Mouse (Mus musculus) brain, embryonic 18.5 days (tissue): Measurements from ENCODE around the gene Mink1.

Source experiments
- DNase-seq: peaks from one replicate; pipeline ENCODE4 v3.0.0-alpha.2; 2012; ENCODE audit warnings: low read depth, low spot score

The Mink1 gene

GRCm38 (mm10) chr11:70653345-70654197 is 90.9 kb downstream of the Mink1 start:
- no peak for DNase-seq

DNA sequence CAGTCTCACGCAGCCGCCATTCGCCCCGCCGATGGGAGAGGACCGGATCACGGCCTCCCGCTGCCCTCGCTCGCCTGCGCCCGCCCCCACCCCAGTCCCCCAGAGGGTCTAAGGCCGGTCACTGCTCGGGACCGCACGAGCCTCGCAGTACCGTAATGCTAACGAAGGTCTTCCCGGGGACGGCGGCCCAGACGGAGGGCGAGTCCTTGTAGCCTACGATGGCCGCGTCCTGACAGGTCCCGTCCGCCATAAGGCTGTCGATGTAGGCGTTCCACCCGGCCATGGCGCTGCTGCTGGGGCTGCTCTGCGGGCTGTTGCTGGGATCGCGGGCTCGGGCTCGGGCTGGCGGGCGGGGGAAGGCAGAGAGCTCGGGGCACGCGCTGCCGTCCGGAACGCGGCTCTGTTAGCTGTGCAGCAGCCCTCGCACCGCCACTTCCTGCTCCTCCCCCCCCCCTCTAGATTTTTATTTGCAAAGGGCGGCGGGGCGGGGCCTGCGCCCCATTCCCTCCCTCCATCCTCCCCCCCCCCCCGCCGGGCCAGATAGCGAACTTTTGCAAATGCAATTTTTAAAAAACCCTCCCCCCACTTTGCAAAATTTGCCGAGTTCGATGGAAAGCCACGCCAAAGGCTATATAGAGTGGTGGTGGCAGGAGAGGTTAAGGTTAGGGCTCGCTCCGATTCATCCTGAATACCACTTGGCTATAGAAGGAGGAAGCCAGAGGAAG is 91.7 kb downstream of the Mink1 start, which contains the start of gene Pfn1:
Gene Pfn1 (minus strand): TSS at position 447 of the 725 bp plus-strand sequence.
- peak; percentile 72 for DNase-seq

GRCm38 (mm10) chr11:70654923-70655570 is 92.4 kb downstream of the Mink1 start:
- DNase-seq, result peak; percentile 67

- no peak for DNase-seq
These were observed 93.1 kb downstream of the Mink1 start for GRCm38 (mm10) chr11:70655571-70656455.

DNA sequence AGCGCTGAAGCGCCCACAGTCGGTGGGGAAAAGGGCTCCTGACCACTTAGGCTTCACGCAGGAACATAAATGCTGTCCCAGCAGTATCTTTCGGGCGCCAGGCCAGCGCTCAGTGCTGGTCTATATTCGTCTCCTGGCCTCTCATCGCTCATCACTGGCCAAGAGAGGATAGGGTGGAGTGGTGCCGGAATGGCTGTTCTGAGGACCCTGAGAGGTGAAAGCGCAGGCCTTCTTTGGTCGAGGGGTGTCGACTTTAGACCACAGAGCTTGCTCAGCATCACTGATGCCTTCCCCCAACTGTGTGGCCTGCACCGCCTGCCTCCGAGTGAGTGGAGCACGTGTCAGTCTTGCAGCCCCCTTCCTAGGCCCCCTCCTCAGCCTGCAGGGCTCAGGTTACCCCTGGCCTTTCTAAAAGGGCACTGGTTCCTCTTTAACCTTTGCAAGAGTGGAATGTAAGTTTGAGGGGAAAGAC is 93.8 kb downstream of the Mink1 start:
- no peak for DNase-seq

GRCm38 (mm10) chr11:70656964-70657363 is 94.3 kb downstream of the Mink1 start, which contains the start of gene Eno3:
Eno3 (plus strand) TSS chr11:70657202.
- no peak for DNase-seq

GRCm38 (mm10) chr11:70657573-70657972 is 94.9 kb downstream of the Mink1 start:
- DNase-seq, result no peak

DNA sequence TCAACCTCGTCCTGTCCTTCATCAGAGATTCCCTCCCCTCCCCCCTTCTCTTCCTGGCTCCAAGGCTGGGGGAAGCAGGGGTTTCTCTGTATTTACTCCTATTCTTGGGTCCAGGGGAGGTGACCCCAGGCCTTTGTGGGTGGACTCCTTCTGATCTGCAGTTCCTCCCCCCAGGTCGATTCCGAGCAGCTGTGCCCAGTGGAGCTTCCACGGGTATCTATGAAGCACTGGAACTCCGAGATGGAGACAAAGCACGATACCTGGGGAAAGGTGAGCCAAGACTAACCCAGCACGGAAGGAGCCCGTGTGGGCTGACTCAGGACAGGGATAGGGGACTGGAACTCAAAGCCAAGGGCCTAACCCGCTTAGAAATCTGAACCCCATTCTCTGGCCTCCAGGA is 95.3 kb downstream of the Mink1 start:
- no peak for DNase-seq

GRCm38 (mm10) chr11:70658521-70658920 is 95.8 kb downstream of the Mink1 start:
- no peak for DNase-seq

DNA sequence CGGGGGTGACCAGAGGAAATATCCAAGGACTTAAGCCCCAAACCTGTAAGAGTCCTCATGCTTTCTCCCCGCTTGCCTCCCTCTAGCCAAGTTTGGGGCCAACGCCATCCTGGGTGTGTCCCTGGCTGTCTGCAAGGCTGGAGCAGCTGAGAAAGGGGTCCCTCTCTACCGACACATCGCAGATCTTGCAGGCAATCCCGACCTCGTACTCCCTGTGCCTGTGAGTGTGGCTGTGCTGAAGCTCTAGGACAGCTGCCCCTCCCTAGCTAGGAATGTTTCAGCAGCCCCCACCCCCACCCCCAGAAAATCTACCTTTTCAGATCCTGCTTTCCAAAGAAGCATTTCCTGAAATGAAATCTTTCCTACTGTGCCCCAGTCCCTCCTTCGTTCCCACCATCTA is 96.3 kb downstream of the Mink1 start:
- no peak for DNase-seq

DNA sequence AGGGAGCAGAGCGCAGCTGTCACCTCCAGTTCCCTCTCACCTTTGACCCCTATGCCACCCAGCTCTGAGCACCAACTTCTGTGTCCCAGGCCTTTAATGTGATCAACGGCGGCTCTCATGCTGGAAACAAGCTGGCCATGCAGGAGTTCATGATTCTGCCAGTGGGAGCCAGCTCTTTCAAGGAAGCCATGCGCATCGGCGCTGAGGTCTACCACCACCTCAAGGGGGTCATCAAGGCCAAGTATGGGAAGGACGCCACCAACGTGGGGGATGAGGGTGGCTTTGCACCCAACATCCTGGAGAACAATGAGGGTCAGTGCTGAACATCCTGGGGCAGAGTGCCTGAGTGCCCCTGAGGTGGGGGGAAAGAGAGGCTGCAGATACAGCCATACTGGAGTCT is 97.9 kb downstream of the Mink1 start:
- no peak for DNase-seq

GRCm38 (mm10) chr11:70663101-70663500 is 100.4 kb downstream of the Mink1 start:
- DNase-seq, result no peak

DNA sequence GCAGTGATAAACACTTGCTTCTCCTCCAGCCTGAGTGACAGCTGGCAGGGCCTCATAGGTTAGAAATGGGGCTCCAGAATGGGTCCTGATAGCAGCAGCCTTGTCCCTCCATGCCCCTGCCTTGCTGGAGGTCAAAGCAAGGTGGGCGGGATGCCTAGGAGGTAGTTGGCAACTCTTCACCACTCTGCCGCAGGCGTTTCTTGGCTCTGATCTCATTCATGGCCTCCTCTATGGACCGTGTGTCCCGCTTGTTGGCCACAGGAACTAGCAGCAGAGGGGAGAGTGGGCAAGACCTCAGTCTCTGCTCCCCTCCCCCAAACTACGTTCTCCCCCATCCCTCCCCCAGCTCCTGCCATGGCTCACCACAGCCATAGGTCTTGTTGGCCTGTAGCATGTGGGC is 101.3 kb downstream of the Mink1 start:
- DNase-seq, result no peak
